Mouse (Mus musculus) myocyte (in vitro differentiated cells): ENCODE measurements around the gene Tcf7.

Experiments used
- E2F4 ChIP-seq: IDR thresholded peaks from one replicate; pipeline ENCODE4 v1.6.1; 2011; ENCODE audit warnings: mild to moderate bottlenecking, control low read depth, moderate library complexity; ENCODE audit not compliant: insufficient read depth
- MAX ChIP-seq: IDR thresholded peaks from one replicate; pipeline ENCODE4 v1.6.1; 2011; ENCODE audit warnings: low read depth, mild to moderate bottlenecking, control low read depth
- MYOD1 ChIP-seq, 3 experiments: IDR thresholded peaks; one replicate each; pipeline ENCODE4 v1.6.1; 2011; ENCODE audit warnings: control low read depth in 2 of 3, low read depth in 2 of 3, mild to moderate bottlenecking in 2 of 3, moderate library complexity in 1 of 3; ENCODE audit not compliant: insufficient read length in 2 of 3, control insufficient read depth in 1 of 3
- MYOG ChIP-seq, 3 experiments: IDR thresholded peaks; one replicate each; pipeline ENCODE4 v1.6.1; 2011; ENCODE audit warnings: control low read depth in 2 of 3, low read depth in 2 of 3, mild to moderate bottlenecking in 2 of 3; ENCODE audit not compliant: insufficient read length in 2 of 3, control insufficient read depth in 1 of 3, insufficient read depth in 1 of 3
- POLR2A ChIP-seq: IDR thresholded peaks from one replicate; pipeline ENCODE4 v1.6.1; 2011; ENCODE audit warnings: low read depth, mild to moderate bottlenecking, control low read depth, moderate library complexity; ENCODE audit not compliant: insufficient read length
- POLR2AphosphoS2 ChIP-seq: IDR thresholded peaks from one replicate; pipeline ENCODE4 v1.6.1; 2011; ENCODE audit warnings: low read depth, control low read depth; ENCODE audit not compliant: insufficient read length
- REST ChIP-seq: IDR thresholded peaks from one replicate; pipeline ENCODE4 v1.6.1; 2011; ENCODE audit warnings: mild to moderate bottlenecking, control low read depth, moderate library complexity; ENCODE audit not compliant: insufficient read depth, insufficient read length
- SRF ChIP-seq: IDR thresholded peaks from one replicate; pipeline ENCODE4 v1.6.1; 2011; ENCODE audit warnings: low read depth; ENCODE audit not compliant: control insufficient read depth, insufficient read length
- TCF12 ChIP-seq: IDR thresholded peaks from one replicate; pipeline ENCODE4 v1.6.1; 2011; ENCODE audit warnings: mild to moderate bottlenecking, control low read depth; ENCODE audit not compliant: poor library complexity, insufficient read depth, severe bottlenecking
- TCF3 ChIP-seq: IDR thresholded peaks from one replicate; pipeline ENCODE4 v1.6.1; 2011; ENCODE audit warnings: low read depth, control low read depth; ENCODE audit not compliant: insufficient read length
- USF1 ChIP-seq: IDR thresholded peaks from one replicate; pipeline ENCODE4 v1.6.1; 2011; ENCODE audit warnings: low read depth, mild to moderate bottlenecking, control low read depth, moderate library complexity

- TF ChIP-seq TCF12 (no peak), POLR2A (no peak), POLR2AphosphoS2 (no peak), E2F4 (no peak), SRF (no peak), REST (no peak), USF1 (no peak), MAX (no peak), MYOG (IDR thresholded peaks at IDR 0.05; ENCODE audit: control insufficient read depth in 1 of 3, insufficient read depth in 1 of 3, insufficient read length in 2 of 3, low read depth in 2 of 3) (no peak), MYOD1 (IDR thresholded peaks at IDR 0.05; ENCODE audit: control insufficient read depth in 1 of 3, insufficient read length in 2 of 3, low read depth in 2 of 3) (no peak), TCF3 (no peak)
These were observed 3.1 kb downstream of the Tcf7 start for GRCm38 (mm10) chr11:52279611-52280145.
